Mouse (Mus musculus): Measurements from ENCODE around the gene Lifr. TPM values are rescaled to one million over a fixed set of nuclear protein-coding genes. Genes with fewer than 3 reads are reported as not detected.

Gene Lifr
- total RNA-seq, 2 experiments from 2014 or later, result 57.7 to 60.9 TPM

DNA sequence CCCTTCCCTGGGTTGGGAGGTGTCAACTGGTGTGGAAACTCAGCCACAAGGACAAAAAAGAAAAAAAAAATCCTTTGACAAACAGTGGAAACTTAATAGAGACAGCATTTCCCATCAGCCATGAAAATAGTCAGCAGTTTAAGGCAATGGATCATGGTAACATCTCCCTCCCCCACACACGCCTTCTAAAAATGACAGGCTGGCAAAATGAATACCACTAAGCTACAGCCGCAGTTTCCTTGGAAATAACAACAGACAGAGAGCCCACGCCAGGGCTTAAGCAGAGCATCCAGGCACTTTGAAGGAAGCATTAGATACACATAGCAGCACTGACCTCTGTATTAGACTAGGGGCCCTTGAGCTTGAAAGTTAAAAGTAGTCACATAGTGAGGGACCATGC lies 150.5 kb downstream of the Lifr start:
- DNase-seq, result no peak
- intact Hi-C loops (cut with DNase I), result no loop called here

DNA sequence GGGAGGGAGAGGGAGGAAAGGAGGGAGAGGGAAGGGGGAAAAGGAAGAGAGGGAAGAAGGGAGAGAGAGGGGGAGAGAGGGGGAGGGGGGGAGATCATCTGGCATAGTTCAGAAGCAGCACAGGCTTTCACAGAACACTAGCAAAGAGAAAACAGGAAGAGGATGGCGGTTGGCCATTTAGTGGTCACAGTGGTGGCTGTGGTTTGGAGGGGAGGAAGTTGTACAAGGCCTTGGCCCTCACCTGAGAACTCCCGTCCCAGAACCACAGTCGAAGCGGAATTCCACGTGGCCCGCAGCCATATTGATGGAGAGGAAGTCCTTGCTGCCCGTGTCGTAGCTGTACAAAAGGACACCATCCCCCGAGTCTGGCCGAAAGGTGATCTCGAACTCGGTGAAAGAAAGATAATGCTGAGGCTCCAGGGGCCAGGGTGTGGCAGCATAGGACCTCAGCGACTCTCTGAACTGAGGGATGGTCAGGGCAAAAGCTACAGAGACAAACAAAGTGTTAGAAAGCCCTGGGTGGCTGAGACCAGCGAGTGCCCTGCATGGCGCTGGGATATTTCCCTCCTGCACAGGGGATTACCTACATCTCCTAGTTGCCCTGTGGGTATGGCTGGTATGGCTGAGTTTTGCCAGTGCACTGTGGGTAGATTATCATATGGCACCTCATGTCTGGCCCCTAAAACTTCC lies 151.9 kb downstream of the Lifr start:
- intact Hi-C loops (cut with DNase I), result no loop called here
- DNase-seq, result no peak

Other genes starting within 250 kb of the Lifr start
- 10 to 100 TPM; 10.3 to 10.4 TPM for gene Osmr, start 215.6 kb upstream of the Lifr start, total RNA-seq (2021)

All from heart, postnatal 36 days (tissue).